In the genomic region with DNA sequence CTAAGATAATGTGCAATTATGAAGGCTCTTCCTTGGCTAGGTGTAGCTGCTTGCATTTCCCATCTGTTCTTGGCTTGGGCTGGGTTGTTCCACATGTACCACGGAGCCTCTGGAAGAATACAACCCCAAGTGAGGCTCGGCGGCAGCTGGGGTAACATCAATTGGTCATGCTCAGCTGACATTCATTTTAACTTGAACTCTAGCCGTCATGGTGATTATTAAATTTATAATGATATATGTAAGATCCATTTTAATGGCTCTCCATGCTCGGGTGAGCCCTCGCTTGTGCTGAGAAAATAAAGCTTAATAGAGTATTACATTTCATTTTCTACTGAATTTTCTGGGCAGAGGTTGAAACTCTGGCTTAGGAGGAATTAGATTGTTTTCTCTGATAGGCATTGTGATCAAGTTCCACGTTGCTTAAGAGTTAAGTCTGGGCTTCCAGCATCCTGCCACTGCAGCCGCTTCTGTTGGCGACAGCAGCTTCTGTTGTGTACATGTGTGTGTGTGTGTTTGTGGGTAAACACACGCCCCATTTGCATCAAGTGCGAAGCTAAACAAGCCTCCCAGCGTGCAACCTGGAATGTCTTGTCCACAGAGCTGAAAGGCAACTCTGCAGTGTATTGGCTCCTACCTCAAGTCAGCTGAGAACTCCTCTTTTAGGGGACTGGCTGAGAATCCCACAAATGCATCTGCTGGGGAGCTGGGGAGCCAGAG, we compare ENCODE assay signal across 15 mouse cellular contexts. TPM values are rescaled to one million over a fixed set of nuclear protein-coding genes. Genes with fewer than 3 reads are reported as not detected.
DNase-seq lines count a peak whose midpoint lies in the region; ATAC-seq lines count a peak whose summit lies in the region.
"Had no signal": no experiment of that assay in that cellular context is flagged by ENCODE, and none has a peak within 500 bp of the region (broad histone marks: within the 10 kb centered on the region; RNA-seq: fewer than 3 reads in every experiment).

No protein-coding gene starts in this region.

- WGBS in hindbrain, embryonic 12.5 days = 28% methylated on average over 12 of the region's 12 CpGs
- 11% methylated on average over 12 of the region's 12 CpGs for WGBS in midbrain, embryonic 14.5 days

- no peak overlapping the region; the same call in 1 of the 2 replicates for H3K9ac ChIP-seq in hindbrain, embryonic 12.5 days
- H3K9ac ChIP-seq in midbrain, embryonic 14.5 days (replicated peaks; ENCODE audit: low read length) = peak overlapping the region; percentile 24; the same call in 1 of the 2 replicates
- H3K9ac ChIP-seq: lung, embryonic 15.5 days had no signal

- peak; percentile 72 for ATAC-seq in hindbrain, embryonic 12.5 days (ENCODE audit: low FRiP score)
- no peak for ATAC-seq in midbrain, embryonic 14.5 days (ENCODE audit: low FRiP score, low TSS enrichment)
- no peak for ATAC-seq in erythroid progenitor cell, adult 5-6 weeks (replicated peaks; ENCODE audit: low FRiP score, poor library complexity, severe bottlenecking)
- ATAC-seq: activated CD4-positive, CD25-positive, alpha-beta regulatory T cell, adult 4 months had no signal

- no peaks in the 10 kb centered on the region for H3K36me3 ChIP-seq in hindbrain, embryonic 12.5 days
- no peaks in the 10 kb centered on the region for H3K36me3 ChIP-seq in midbrain, embryonic 14.5 days (ENCODE audit: control insufficient read depth, insufficient read depth, low read length)
- H3K36me3 ChIP-seq: lung, embryonic 15.5 days had no signal

- H3K9me3 ChIP-seq in hindbrain, embryonic 12.5 days (replicated peaks) = no peaks in the 10 kb centered on the region
- no peaks in the 10 kb centered on the region for H3K9me3 ChIP-seq in midbrain, embryonic 14.5 days (ENCODE audit: control insufficient read depth, low read length)
- H3K9me3 ChIP-seq: lung, embryonic 15.5 days had no signal

- peak overlapping the region; percentile 48 for H3K4me2 ChIP-seq in hindbrain, embryonic 12.5 days (replicated peaks)
- peak overlapping the region; percentile 40 for H3K4me2 ChIP-seq in midbrain, embryonic 14.5 days (ENCODE audit: low read length)
- H3K4me2 ChIP-seq: lung, embryonic 15.5 days had no signal

- peaks cover 12% of the 10 kb centered on the region; the same call in 1 of the 2 replicates for H3K27me3 ChIP-seq in hindbrain, embryonic 12.5 days
- no peaks in the 10 kb centered on the region for H3K27me3 ChIP-seq in midbrain, embryonic 14.5 days (ENCODE audit: control insufficient read depth, insufficient read depth, low read length)

- peak; percentile 39 for DNase-seq in left cerebral cortex, postnatal 4 days
- DNase-seq in left cerebral cortex, postnatal 25 days (ENCODE audit: low spot score in 2 of 2) = no peak
- DNase-seq in midbrain, embryonic 14.5 days = peak; percentile 70
- DNase-seq in layer of hippocampus, adult 9-10 months (ENCODE audit: low spot score) = no peak
- no peak for DNase-seq in spleen, postnatal 14 days (ENCODE audit: low spot score in 2 of 2)
- DNase-seq in adrenal gland, adult 8-10 months = no peak
- DNase-seq: cerebellum, postnatal 36 days; heart, postnatal 36 days; kidney, adult 8-10 months; layer of hippocampus, postnatal 36 days; liver had no signal

- H3K4me3 ChIP-seq in hindbrain, embryonic 12.5 days = peak overlapping the region; percentile 13; the same call in 1 of the 2 replicates
- peak overlapping the region; percentile 22 for H3K4me3 ChIP-seq in midbrain, embryonic 14.5 days (replicated peaks; ENCODE audit: low read depth, low read length)
- H3K4me3 ChIP-seq: lung, embryonic 15.5 days had no signal

- H3K4me1 ChIP-seq in hindbrain, embryonic 12.5 days = peaks cover 70% of the 10 kb centered on the region
- H3K4me1 ChIP-seq in midbrain, embryonic 14.5 days (ENCODE audit: control insufficient read depth, insufficient read depth, low read length) = peaks cover 76% of the 10 kb centered on the region

- H3K27ac ChIP-seq in hindbrain, embryonic 12.5 days = peak overlapping the region; percentile 79
- H3K27ac ChIP-seq in midbrain, embryonic 14.5 days (replicated peaks; ENCODE audit: low read depth, low read length) = 0 out of 2 replicates have a peak overlapping the region, but pooled peaks have one; percentile 49
- H3K27ac ChIP-seq: lung, embryonic 15.5 days had no signal

- intact Hi-C loops in left cerebral cortex, postnatal 4 days (cut with DNase I) = no loop called here
- intact Hi-C loops in left cerebral cortex, postnatal 25 days (cut with DNase I) = no loop called here

RNA-seq across cellular contexts. Expression of gene Nav2, which starts 57.4 kb away (rescaled TPM):
- 100 to 1,000 TPM; 200 to 220 TPM for total RNA-seq in left cerebral cortex, postnatal 4 days (2021)
- total RNA-seq in left cerebral cortex, postnatal 25 days (2021) = 100 to 1,000 TPM in 1 of 2 experiments, 10 to 100 TPM in 1; 77.1 to 106 TPM
- polyA plus RNA-seq in hindbrain, embryonic 12.5 days (2016; fragmentation: Nextera tagmentation; extraction: Ambion mirVana) = 24.1 and 25.8 TPM in 2 replicates
- 22.5 and 23.3 TPM in 2 replicates for polyA plus RNA-seq in midbrain, embryonic 14.5 days (2014; fragmentation: Nextera tagmentation; extraction: Ambion mirVana)
- 9.7 and 29.8 TPM in 2 replicates for total RNA-seq in erythroid progenitor cell, adult 5-6 weeks (2015; ENCODE audit: low replicate concordance)
- 3.1 and 3.7 TPM in 2 replicates for total RNA-seq in erythroid progenitor cell, adult 5-6 weeks (2017; ENCODE audit: low replicate concordance)
- 10 to 100 TPM in 2 of 4 experiments, 1 to 10 TPM in 2; 5.1 to 13.7 (median 9.1) TPM for total RNA-seq in adrenal gland, adult 8-10 months (2022)

Comparison
In these comparisons a context has a peak if more than half of its experiments do, and no peak if none do; other contexts are left out.
1. DNase-seq: peak in left cerebral cortex, postnatal 4 days (single experiment) and midbrain, embryonic 14.5 days (single experiment); none in left cerebral cortex, postnatal 25 days (0 of 2), layer of hippocampus, adult 9-10 months (single experiment), spleen, postnatal 14 days (0 of 2) and adrenal gland, adult 8-10 months (single experiment).